Mouse (Mus musculus) gonadal fat pad, adult 2 months (tissue): ENCODE measurements around the gene Ccin. TPM values are rescaled to one million over a fixed set of nuclear protein-coding genes. Genes with fewer than 3 reads are reported as not detected.

ENCODE experiments used
- DNase-seq: peaks from one replicate; pipeline ENCODE4 v3.0.0-alpha.2; 2012; ENCODE audit warnings: low read depth
- polyA plus RNA-seq: library from polyadenylated mRNA; depleted of rRNA; stranded (reverse); fragments of >200 nt; gene quantifications from 2 replicates; pipeline ENCODE4 v1.2.3, GENCODE M21; 2012; rRNA removed

The Ccin gene
- polyA plus RNA-seq, 1 experiment: 0.68 TPM

DNA sequence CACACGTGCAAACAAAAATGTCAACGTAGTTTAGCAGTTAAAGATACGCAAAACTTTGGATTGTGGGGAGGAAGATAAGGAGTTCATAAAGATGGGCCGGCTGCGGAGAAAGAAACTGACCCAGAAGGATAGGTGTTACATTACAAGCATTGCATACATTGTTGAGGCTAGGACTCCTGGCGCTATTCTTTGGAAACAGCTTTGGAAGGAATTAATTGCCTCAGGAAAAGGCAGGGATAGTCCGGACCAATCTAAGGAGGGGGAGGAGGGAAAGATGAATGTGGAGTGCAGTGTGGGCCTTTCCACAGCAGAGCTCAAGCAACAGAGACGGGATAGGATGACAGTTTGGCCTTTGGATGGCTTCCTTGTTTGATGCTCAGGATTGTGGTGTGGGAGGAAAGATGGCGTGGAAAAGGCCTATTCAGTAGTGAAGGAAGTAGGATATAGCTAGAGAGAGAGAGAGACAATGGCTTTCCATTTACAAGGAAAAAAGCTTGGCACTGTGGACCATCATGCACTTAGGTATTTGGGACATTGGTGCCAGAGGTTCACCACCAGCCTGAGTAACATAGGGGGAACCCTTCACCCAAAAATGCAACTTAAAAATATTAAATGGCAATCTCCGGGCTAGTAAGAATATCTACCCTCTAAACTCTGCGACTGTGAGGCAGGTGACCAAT lies 30.2 kb downstream of the Ccin start:
- no peak for DNase-seq

DNA sequence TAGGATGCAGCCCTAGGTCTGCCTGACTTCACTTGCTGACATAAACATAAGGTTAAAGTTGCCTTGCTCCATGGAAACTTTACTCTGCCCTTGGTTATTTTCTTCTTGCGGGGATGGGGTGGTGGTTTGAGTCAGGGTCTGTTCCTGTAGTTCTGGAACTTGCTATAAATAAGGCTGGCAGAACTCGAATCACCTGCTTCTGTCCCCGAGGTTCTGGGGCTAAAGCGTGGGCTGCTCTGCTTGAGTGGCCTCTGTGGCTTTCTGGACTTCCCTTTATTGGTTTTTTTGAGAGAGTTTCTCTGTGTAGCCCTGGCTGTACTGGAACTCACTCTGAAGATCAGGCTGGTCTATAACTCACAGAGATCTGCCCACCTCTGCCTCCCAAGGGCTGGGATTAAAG lies 32.8 kb downstream of the Ccin start:
- no peak for DNase-seq

DNA sequence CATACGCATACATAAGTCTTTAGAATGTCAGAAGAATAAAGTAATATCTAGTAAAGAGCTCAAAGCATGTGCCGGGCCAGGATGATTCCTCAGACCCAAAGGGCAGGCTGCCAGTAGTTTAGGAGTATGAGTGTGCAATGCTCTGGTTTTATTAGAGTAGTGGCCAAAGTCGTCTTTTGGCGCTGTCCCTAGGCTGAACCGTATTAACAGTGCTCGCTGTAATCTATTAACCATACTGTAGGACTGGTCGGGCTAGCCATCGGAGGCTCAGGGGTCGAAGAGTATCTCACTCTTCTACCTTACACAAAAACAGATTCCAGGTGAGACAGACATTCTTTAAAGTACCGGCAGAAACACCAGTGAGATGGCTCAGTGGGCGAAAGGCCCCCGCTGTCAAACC lies 33.5 kb downstream of the Ccin start:
- DNase-seq: no peak

DNA sequence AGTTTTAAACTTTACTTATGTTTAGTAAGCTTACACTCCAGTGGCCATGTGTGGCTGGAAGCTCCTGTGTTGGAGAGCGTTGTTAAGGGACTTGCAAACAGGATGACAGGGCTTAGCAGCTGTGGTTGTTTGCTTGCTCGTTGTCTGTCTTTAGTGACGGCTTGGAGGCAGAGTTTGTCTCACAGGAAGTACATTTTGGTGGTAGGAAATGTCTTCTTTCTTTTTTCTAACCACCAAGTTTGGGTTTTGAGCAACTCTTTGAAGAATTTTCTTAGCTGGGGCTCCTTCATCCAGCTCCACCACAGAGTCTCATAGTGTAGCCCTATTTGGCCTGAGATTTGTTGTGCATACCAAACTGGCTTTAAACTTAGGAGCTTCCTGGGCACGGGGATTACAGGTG lies 39.0 kb downstream of the Ccin start:
- no peak for DNase-seq

DNA sequence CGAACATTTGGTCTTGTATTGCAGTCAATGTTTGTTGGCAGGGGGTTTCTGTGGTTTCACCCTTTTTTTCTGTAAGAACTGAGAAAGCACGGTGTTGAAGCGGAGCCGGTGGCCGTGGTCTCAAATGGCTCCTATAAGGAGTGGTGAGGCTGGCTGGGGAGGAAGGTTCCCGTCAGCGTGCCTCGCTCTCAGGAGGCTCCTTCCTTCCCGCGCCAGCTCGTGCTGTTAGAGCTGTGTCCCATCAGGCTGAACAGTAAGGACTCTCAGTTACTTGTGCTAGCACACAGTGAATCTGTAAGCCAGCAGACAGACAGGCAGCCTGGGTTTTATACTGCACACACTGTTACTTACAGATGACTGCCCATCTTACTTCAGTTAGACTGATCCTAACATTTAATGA lies 39.5 kb downstream of the Ccin start:
- DNase-seq: no peak

DNA sequence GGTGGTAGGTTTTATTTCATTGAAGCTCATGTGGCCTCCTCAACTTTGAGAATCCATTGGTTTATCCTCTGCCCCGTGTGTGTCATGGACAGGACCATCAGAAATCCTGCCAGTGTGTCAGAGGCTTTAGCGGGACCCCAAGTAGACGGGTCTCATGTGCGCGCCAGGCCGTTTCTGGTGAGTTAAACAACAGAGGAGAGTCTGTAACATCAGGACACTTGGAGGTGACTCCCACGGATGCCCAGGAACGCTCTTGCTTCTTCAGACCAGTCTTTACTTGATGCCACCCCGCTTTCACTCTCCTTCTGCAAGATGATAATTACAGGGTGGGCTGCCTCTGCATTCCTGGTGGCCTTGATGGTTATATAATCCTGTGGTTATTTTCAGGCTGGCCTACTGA lies 40.4 kb downstream of the Ccin start:
- no peak for DNase-seq

DNA sequence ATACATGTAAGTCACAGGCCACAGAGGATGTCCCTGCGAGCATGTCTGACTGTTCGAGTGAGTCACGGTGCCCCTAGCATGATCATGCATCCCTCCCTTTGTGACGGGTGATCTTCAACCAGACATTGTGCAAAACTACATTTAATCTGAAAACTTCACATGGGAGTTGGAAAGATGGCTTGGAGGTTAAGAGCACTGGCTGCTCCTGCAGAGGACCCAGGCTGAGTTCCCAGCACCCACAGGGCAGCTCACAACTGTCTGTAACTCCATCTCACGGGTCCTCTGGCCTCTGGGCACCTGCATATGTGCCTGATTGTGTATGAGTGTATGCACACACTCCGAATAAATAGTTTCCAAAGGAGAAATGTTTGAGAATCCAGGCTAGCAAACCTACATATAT lies 41.0 kb downstream of the Ccin start:
- no peak for DNase-seq

DNA sequence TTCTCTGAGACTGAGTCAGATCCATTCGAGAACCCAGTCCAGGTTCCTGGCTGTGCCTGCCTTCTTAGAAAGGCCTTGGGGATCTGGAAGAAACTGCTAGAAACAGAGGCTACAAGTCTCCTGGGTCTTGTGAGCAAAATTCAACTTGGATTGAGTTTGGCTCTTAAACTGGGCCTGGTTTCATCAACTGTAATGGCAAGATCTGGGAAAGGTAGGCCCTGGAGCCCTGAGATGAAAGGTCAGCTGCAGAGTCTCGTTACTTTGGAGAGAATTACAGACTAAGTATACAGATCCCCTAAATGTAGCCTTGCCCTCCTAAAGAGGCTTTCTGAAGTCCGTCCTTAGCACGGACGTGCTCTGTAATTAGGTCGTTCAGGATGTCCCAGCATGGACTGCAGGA lies 42.3 kb downstream of the Ccin start:
- no peak for DNase-seq

DNA sequence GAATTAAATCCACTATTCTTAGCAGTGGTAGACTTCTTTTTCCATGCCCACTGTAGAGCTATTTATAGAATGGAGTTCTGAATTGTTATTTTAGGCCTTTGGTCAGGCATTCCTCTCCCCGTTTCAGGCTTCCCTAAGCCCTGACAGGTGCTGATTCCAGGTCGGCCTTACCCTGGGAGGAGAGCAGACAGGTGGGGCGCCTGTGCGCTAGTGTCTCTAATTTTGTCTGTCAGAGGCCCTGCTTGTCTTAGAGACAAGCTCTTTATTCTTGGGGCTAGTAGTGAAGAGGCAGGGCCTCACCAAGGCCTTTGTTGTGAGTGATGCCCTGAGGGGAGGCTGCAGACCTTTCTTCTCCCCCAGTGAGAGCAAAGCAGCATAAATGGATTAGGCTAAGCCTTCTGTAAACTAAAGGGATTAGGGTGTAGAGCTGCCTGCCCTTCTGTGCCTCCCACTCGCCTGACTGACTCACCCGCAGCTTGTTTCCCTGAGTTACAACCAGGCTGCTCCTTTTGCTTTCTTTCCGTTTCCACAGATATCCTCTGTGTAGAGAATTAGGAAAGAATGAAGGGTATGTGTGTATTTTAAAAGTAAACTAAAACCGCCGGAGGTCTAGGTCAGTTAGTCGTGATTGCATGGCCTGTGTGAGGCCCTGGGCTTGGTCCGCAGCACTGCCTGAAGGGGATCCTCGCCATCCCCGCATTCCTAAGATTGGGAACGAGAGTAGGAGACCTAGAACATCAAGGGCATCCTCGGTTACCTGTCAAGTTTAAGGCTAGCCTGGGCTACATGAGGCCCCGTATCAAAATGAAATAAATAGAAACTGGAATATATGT lies 45.2 kb downstream of the Ccin start:
- no peak for DNase-seq

DNA sequence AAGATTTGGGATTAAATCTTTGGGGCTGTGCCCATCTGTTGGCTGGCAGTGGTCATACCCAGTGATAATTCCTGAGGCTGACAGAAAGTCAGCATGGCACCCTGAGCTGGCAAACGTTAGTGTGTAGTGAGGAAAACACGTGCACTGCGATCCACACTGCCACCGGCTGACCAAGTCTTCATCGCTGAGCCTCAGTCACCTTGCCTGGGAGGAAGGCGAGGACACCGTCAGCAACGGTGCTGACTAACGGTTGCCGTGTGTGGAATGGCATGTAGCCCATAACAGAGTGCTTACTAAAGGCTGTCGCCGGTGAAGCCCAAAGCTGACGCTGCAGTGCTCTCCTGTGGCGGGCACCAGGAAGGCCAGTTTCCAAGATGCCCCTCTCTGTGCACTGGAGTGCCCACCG lies 46.4 kb downstream of the Ccin start:
- no peak for DNase-seq

DNA sequence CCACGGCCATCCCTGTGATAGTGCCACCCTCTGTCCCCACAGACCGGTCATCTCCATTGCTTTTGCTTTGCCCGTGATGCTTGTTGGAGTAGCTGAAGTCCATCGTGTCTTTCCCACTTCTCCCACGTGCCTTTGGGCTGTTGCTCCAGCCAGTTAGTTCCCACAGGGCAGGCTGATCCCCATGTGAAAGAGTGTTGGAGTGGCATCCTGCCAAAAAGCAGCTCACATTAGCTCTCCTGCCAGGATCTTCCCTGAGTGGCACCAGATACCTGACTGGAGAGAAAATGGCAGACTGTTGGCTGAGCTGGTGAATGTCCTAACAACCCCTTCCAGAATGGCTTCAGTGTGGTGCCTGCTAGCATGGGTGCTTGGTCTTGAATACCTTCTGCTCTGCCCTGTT lies 48.2 kb downstream of the Ccin start:
- DNase-seq: no peak

Other genes starting within 250 kb of the Ccin start
- gene Olfr159, start 212.5 kb upstream of the Ccin start, polyA plus RNA-seq: not detected in 2 replicates
- gene Olfr156, start 159.6 kb upstream of the Ccin start, polyA plus RNA-seq: not detected in 2 replicates
- gene Olfr157, start 143.3 kb upstream of the Ccin start, polyA plus RNA-seq: not detected in 2 replicates
- not detected in 2 replicates for gene Olfr155, start 131.9 kb upstream of the Ccin start, polyA plus RNA-seq
- gene Reck, start 108.0 kb upstream of the Ccin start, polyA plus RNA-seq: 16.0 and 17.6 TPM in 2 replicates
- 8.4 and 10.2 TPM in 2 replicates for gene Glipr2, start 26.1 kb upstream of the Ccin start, polyA plus RNA-seq
- gene Clta, start 21.0 kb downstream of the Ccin start, polyA plus RNA-seq: 156 and 199 TPM in 2 replicates
- 58.9 and 91.4 TPM in 2 replicates for gene Gne, start 100.7 kb downstream of the Ccin start, polyA plus RNA-seq